Mouse (Mus musculus): ENCODE results near the gene Obsl1. TPM values are rescaled to one million over a fixed set of nuclear protein-coding genes. Genes with fewer than 3 reads are reported as not detected.

Gene Obsl1
- total RNA-seq (2021): 10 to 100 TPM; 24.1 to 26.3 TPM

- peak in 1 of 2 experiments; percentile 27 for DNase-seq
These were observed at the start of gene Obsl1 for GRCm38 (mm10) chr1:75505956-75506831. Gene Obsl1, minus strand, starts transcription at chr1:75506452.

GRCm38 (mm10) chr1:75555680-75556079 is 49.4 kb upstream of the Obsl1 start:
- DNase-seq: no peak

- no peak for DNase-seq
These were observed 44.3 kb upstream of the Obsl1 start for GRCm38 (mm10) chr1:75550586-75550985.

- DNase-seq: no peak
These were observed 43.3 kb upstream of the Obsl1 start for GRCm38 (mm10) chr1:75549289-75550279.

GRCm38 (mm10) chr1:75548871-75549270 is 42.6 kb upstream of the Obsl1 start:
- DNase-seq: no peak

GRCm38 (mm10) chr1:75548083-75548482 is 41.8 kb upstream of the Obsl1 start:
- no peak for DNase-seq

GRCm38 (mm10) chr1:75547351-75547750 is 41.1 kb upstream of the Obsl1 start:
- no peak for DNase-seq

GRCm38 (mm10) chr1:75545965-75546956 is 40.0 kb upstream of the Obsl1 start, which contains the start of gene Slc4a3:
Gene Slc4a3, plus strand, starts transcription at chr1:75546266.
- peak; percentile 56 to 68 for DNase-seq

- no peak for DNase-seq
These were observed 38.1 kb upstream of the Obsl1 start for GRCm38 (mm10) chr1:75544351-75544750.

- DNase-seq: no peak
These were observed 35.2 kb upstream of the Obsl1 start for GRCm38 (mm10) chr1:75541496-75541895.

GRCm38 (mm10) chr1:75538597-75539190 is 32.4 kb upstream of the Obsl1 start:
- no peak for DNase-seq

GRCm38 (mm10) chr1:75537587-75537986 is 31.3 kb upstream of the Obsl1 start:
- no peak for DNase-seq

GRCm38 (mm10) chr1:75533325-75534252 is 27.3 kb upstream of the Obsl1 start:
- no peak for DNase-seq

- no peak for DNase-seq
These were observed 26.3 kb upstream of the Obsl1 start for GRCm38 (mm10) chr1:75532280-75533172.

GRCm38 (mm10) chr1:75530546-75530945 is 24.3 kb upstream of the Obsl1 start:
- no peak for DNase-seq

GRCm38 (mm10) chr1:75524679-75525078 is 18.4 kb upstream of the Obsl1 start:
- DNase-seq: no peak

GRCm38 (mm10) chr1:75521321-75522031 is 15.2 kb upstream of the Obsl1 start, which contains the start of gene Stk11ip:
Gene Stk11ip, plus strand, starts transcription at chr1:75521529.
- DNase-seq: peak; percentile 91 to 93

GRCm38 (mm10) chr1:75519576-75519975 is 13.3 kb upstream of the Obsl1 start:
- no peak for DNase-seq

All from layer of hippocampus, postnatal 36 days (tissue).